Mouse (Mus musculus): ENCODE data around the gene Rdh5. TPM values are rescaled to one million over a fixed set of nuclear protein-coding genes. Genes with fewer than 3 reads are reported as not detected.

The Rdh5 gene
- 4.6 and 7.5 TPM in 2 replicates for polyA plus RNA-seq (2012; ENCODE audit: insufficient read depth, insufficient read length, missing spikeins)

DNA sequence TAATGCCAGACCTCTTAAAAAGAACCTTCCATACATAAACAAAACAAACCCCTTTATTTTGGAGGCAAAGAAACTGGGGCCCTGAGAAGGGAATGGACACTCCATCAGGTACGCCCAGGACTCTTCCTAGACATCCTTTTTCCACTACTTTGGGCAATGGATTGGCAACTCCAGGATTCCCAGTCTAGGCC, at the start of gene Rdh5:
Gene Rdh5 (minus strand): TSS at position 67 of the 191 bp plus-strand sequence.
- TF ChIP-seq CTCF (IDR thresholded peaks at IDR 0.05; ENCODE audit: low read depth, low read length) = no peak
- no peak for TF ChIP-seq POLR2A (IDR thresholded peaks at IDR 0.05; ENCODE audit: borderline replicate concordance, low read depth, low read length)
- Histone ChIP-seq H3K4me1 (ENCODE audit: control insufficient read depth, insufficient read depth, low read length) (peaks cover 17% of the 10 kb centered on the region), H3K4me3 (ENCODE audit: insufficient read depth, low read length) (peak within 1 kb of the TSS; percentile 88), H3K27ac (ENCODE audit: insufficient read depth, low read depth, low read length) (peak within 1 kb of the TSS; percentile 96)

- TF ChIP-seq CTCF (IDR thresholded peaks at IDR 0.05; ENCODE audit: low read depth, low read length) = no peak
- TF ChIP-seq POLR2A (IDR thresholded peaks at IDR 0.05; ENCODE audit: borderline replicate concordance, low read depth, low read length) = no peak
- Histone ChIP-seq H3K4me1 (ENCODE audit: control insufficient read depth, insufficient read depth, low read length) (peaks cover 10% of the 10 kb centered on the region), H3K27ac (ENCODE audit: insufficient read depth, low read depth, low read length) (no peak overlapping the region), H3K4me3 (ENCODE audit: insufficient read depth, low read length) (no peak overlapping the region)
Observed at GRCm38 (mm10) chr10:128970740-128971250, 48.1 kb upstream of the Rdh5 start.

GRCm38 (mm10) chr10:128968341-128968749, 45.7 kb upstream of the Rdh5 start:
- Histone ChIP-seq H3K4me1 (ENCODE audit: control insufficient read depth, insufficient read depth, low read length) (peaks cover 15% of the 10 kb centered on the region), H3K27ac (ENCODE audit: insufficient read depth, low read depth, low read length) (no peak overlapping the region), H3K4me3 (ENCODE audit: insufficient read depth, low read length) (no peak overlapping the region)
- no peak for TF ChIP-seq CTCF (IDR thresholded peaks at IDR 0.05; ENCODE audit: low read depth, low read length)
- TF ChIP-seq POLR2A (IDR thresholded peaks at IDR 0.05; ENCODE audit: borderline replicate concordance, low read depth, low read length) = no peak

GRCm38 (mm10) chr10:128965871-128966270, 43.2 kb upstream of the Rdh5 start:
- H3K4me1 ChIP-seq (ENCODE audit: control insufficient read depth, insufficient read depth, low read length) = peaks cover 15% of the 10 kb centered on the region
- no peak for TF ChIP-seq POLR2A (IDR thresholded peaks at IDR 0.05; ENCODE audit: borderline replicate concordance, low read depth, low read length)
- no peak for TF ChIP-seq CTCF (IDR thresholded peaks at IDR 0.05; ENCODE audit: low read depth, low read length)
- H3K4me3 ChIP-seq (ENCODE audit: insufficient read depth, low read length) = no peak overlapping the region
- peak overlapping the region; percentile 31 for H3K27ac ChIP-seq (ENCODE audit: insufficient read depth, low read depth, low read length)

DNA sequence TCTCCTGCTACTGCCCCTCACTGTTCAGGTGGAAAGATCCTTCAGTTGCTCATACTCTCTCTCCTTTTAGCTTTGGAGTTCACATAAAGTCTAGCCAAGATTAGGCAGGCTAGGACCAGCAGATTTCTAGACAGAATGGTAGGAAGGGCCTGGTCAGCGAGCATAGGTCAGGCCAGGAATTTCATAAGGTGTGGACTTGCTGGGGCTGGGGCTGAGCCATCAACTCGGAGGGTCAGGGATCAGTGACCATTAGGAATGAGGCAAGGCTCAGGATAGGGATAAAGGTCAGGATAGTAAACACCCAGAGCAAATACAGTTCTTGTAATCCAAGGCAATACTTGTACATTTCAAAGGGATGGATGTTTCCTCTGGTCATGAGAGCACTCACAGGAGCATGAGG, 42.3 kb upstream of the Rdh5 start:
- H3K4me1 ChIP-seq (ENCODE audit: control insufficient read depth, insufficient read depth, low read length) = peaks cover 17% of the 10 kb centered on the region
- H3K27ac ChIP-seq (ENCODE audit: insufficient read depth, low read depth, low read length) = no peak overlapping the region
- TF ChIP-seq CTCF (IDR thresholded peaks at IDR 0.05; ENCODE audit: low read depth, low read length) (no peak), POLR2A (IDR thresholded peaks at IDR 0.05; ENCODE audit: borderline replicate concordance, low read depth, low read length) (no peak)
- H3K4me3 ChIP-seq (ENCODE audit: insufficient read depth, low read length) = no peak overlapping the region

DNA sequence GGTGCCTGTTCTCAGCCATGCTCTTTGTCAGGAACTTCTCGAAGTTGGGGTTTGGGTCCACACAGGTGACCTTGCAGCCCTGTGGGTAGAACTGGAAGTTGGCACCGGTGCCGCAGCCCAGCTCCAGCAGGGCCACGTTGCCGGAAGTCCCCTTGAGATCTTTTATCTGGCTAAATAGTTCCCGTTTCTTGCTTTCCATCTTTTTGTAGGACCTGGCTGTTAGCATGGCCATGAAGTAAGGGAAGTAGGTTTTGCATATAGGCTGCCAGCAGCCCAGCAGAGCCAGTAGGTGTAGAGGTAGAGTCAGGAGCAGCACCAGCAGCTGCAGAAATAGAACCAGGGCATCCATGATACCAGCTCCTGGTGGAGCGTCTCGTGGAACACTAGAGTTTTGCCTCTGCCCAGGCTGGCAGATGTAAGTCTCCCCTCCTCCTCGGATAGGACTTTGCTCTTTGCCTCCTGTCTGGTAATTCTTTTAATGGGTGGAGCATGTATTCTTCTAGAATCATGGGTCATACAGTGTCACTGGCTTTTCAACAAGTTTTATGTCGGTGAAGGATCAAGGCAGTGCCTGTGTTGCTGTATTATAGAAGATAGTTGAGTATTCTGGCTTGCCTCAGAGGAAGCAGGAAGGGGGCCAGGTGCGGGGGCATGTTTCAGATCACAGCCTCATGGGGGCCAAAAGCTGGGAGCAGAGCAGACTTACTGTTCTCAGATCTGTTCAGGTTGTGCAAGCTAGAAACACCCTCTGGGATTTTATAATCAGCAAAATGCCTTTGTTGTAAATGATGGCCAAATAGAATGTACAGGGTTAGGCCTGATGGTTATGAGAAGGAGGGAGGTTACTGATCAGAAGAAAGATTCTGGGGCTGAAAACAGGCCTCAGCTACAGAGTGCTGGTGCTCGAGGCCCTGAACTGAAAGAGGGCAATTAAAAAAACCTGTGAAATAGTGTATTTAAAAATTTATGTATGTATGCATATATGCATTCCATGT, 38.2 kb upstream of the Rdh5 start, which contains the start of gene Mettl7b:
Gene Mettl7b (minus strand): TSS at position 399 of the 995 bp plus-strand sequence.
- Histone ChIP-seq H3K4me3 (ENCODE audit: insufficient read depth, low read length) (no peak within 1 kb of the TSS), H3K4me1 (ENCODE audit: control insufficient read depth, insufficient read depth, low read length) (peaks cover 8% of the 10 kb centered on the region), H3K27ac (ENCODE audit: insufficient read depth, low read depth, low read length) (no peak within 1 kb of the TSS)
- TF ChIP-seq POLR2A (IDR thresholded peaks at IDR 0.05; ENCODE audit: borderline replicate concordance, low read depth, low read length) = no peak
- no peak for TF ChIP-seq CTCF (IDR thresholded peaks at IDR 0.05; ENCODE audit: low read depth, low read length)

DNA sequence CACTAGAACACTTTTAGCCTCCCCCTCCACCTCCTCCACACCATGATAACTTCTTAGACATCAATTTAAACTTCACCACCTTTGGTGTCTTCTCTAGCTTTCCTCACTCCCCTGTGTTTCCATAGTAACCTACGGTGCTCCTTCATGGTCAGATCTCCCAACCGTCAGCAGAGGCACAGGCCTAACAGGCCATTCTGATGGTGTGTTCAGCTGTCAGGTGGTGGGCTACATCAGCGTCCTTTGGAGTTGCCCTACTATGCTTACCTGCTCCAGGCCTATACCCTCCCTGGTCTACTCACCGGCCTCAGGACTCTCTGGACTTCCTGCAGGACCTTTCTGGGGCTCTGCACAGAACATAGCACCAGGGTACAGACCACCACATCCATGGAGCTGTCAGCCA, 37.5 kb upstream of the Rdh5 start:
- no peak overlapping the region for H3K4me3 ChIP-seq (ENCODE audit: insufficient read depth, low read length)
- TF ChIP-seq POLR2A (IDR thresholded peaks at IDR 0.05; ENCODE audit: borderline replicate concordance, low read depth, low read length) (no peak), CTCF (IDR thresholded peaks at IDR 0.05; ENCODE audit: low read depth, low read length) (no peak)
- peaks cover 2% of the 10 kb centered on the region; the same call in 1 of the 2 replicates for H3K4me1 ChIP-seq (ENCODE audit: control insufficient read depth, insufficient read depth, low read length)
- H3K27ac ChIP-seq (ENCODE audit: insufficient read depth, low read depth, low read length) = no peak overlapping the region

DNA sequence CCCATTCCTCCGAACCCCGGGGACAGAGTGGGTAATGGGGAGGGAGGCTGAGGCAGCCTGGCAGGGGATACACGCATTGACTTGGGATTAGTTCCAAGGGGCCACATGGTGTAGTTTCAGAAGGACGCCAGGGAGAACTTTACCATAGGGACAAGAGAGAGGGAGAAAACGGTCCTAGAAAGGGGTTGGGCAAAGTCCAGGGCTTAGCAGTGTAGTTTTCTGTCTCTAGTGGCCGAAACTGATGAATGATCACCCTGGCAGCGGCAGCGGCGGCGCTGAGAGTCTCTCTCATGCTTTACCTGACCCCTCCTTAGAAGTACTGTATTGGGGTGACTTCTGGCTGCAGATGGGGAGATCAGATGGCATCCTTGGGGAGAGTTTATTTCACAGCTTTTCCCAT, 35.7 kb upstream of the Rdh5 start:
- H3K27ac ChIP-seq (ENCODE audit: insufficient read depth, low read depth, low read length) = no peak overlapping the region
- H3K4me3 ChIP-seq (ENCODE audit: insufficient read depth, low read length) = no peak overlapping the region
- H3K4me1 ChIP-seq (ENCODE audit: control insufficient read depth, insufficient read depth, low read length) = peaks cover 2% of the 10 kb centered on the region; the same call in 1 of the 2 replicates
- no peak for TF ChIP-seq CTCF (IDR thresholded peaks at IDR 0.05; ENCODE audit: low read depth, low read length)
- no peak for TF ChIP-seq POLR2A (IDR thresholded peaks at IDR 0.05; ENCODE audit: borderline replicate concordance, low read depth, low read length)

DNA sequence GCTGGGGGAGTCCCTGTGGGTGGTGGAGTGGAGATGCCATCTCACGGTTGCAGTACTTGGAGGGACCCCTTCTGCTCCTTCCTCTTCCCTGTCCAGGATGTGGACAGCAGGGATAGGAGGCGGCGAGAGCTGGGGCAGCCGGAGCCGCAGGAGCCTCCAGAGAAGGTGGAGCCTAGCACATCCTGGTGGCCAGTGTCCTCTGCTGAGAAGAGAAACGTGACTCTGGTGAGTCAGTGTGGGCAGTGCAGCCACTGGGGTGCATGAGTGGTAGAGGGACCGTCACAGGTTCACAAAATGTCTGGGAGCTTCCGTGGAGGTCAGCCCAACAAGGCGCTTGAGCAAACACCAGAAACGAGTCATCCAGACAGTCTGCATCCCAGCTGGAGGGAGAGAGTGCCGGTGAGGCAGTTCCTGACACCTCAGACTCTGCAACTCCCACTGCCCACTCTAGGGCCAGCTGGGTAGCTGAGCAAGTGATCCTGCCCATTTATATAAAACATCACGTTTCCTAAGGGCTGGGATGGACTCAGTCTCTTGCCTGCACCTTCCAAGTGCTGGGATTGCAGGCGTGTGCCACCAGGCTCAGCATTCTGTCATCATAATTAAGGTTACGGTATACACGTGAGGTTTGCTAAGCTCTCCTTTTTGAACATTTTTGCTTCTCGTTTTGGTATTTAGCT, 27.7 kb upstream of the Rdh5 start:
- Histone ChIP-seq H3K4me1 (ENCODE audit: control insufficient read depth, insufficient read depth, low read length) (no peaks in the 10 kb centered on the region), H3K4me3 (ENCODE audit: insufficient read depth, low read length) (no peak overlapping the region), H3K27ac (ENCODE audit: insufficient read depth, low read depth, low read length) (no peak overlapping the region)
- TF ChIP-seq POLR2A (IDR thresholded peaks at IDR 0.05; ENCODE audit: borderline replicate concordance, low read depth, low read length) (no peak), CTCF (IDR thresholded peaks at IDR 0.05; ENCODE audit: low read depth, low read length) (no peak)

- H3K27ac ChIP-seq (ENCODE audit: insufficient read depth, low read depth, low read length) = no peak overlapping the region
- H3K4me3 ChIP-seq (ENCODE audit: insufficient read depth, low read length) = no peak overlapping the region
- no peaks in the 10 kb centered on the region for H3K4me1 ChIP-seq (ENCODE audit: control insufficient read depth, insufficient read depth, low read length)
- TF ChIP-seq POLR2A (IDR thresholded peaks at IDR 0.05; ENCODE audit: borderline replicate concordance, low read depth, low read length) (no peak), CTCF (IDR thresholded peaks at IDR 0.05; ENCODE audit: low read depth, low read length) (no peak)
Observed at GRCm38 (mm10) chr10:128947496-128947895, 24.8 kb upstream of the Rdh5 start.
